Mouse (Mus musculus): ENCODE measurements around the gene Klf15.

- no peak for TF ChIP-seq CTCF (IDR thresholded peaks at IDR 0.05; ENCODE audit: borderline replicate concordance, insufficient read depth, low read depth, low read length)
- TF ChIP-seq POLR2A (IDR thresholded peaks at IDR 0.05; ENCODE audit: borderline replicate concordance, insufficient read depth, low read length): no peak
These were observed 31.8 kb downstream of the Klf15 start for GRCm38 (mm10) chr6:90494155-90494554.

Measured in cerebellum, adult 2 months (tissue).